Mouse (Mus musculus): ENCODE data around the gene Olfml2a. TPM values are rescaled to one million over a fixed set of nuclear protein-coding genes. Genes with fewer than 3 reads are reported as not detected.

Gene Olfml2a
- total and polyA plus RNA-seq, 3 experiments: 0.12 to 0.33 TPM; not detected in 1

- TF ChIP-seq GABPA (IDR thresholded peaks at IDR 0.05; ENCODE audit: low read depth, low read length) (no peak), TAL1 (IDR thresholded peaks at IDR 0.05; ENCODE audit: low read length) (no peak), MYB (IDR thresholded peaks at IDR 0.05; ENCODE audit: low read depth, low read length) (no peak), USF1 (IDR thresholded peaks at IDR 0.05; ENCODE audit: low read depth, low read length) (no peak)
Observed at GRCm38 (mm10) chr2:38944460-38945161, 12.8 kb downstream of the Olfml2a start (continued).

- TF ChIP-seq KAT2A (conservative IDR thresholded peaks at IDR 0.05; ENCODE audit: low read depth, low read length) (no peak), CHD1 (IDR thresholded peaks at IDR 0.05; ENCODE audit: low read depth, low read length) (no peak), CHD2 (IDR thresholded peaks at IDR 0.05; ENCODE audit: low read length) (no peak), POLR2AphosphoS5 (IDR thresholded peaks at IDR 0.05; ENCODE audit: borderline replicate concordance, low read depth, low read length) (no peak)
Observed at GRCm38 (mm10) chr2:38947566-38947965, 15.8 kb downstream of the Olfml2a start.

GRCm38 (mm10) chr2:38950281-38950719 is 18.5 kb downstream of the Olfml2a start:
- H3K27me3 ChIP-seq (ENCODE audit: control insufficient read depth in 1 of 2, insufficient read depth in 2 of 2, low read length in 2 of 2): no peaks in the 10 kb centered on the region
- H3K4me3 ChIP-seq (ENCODE audit: control insufficient read depth in 1 of 2, insufficient read depth in 1 of 2, low read depth in 2 of 2, low read length in 2 of 2): peak overlapping the region; percentile 25 to 45
- H3K4me1 ChIP-seq (ENCODE audit: control insufficient read depth in 1 of 2, insufficient read depth in 2 of 2, low read length in 2 of 2): peaks cover 3 to 20% of the 10 kb centered on the region in 2 experiments
- peak; percentile 96 for DNase-seq (ENCODE audit: low read depth, low spot score)
- H3K36me3 ChIP-seq (ENCODE audit: control insufficient read depth in 1 of 2, insufficient read depth in 2 of 2, low read length in 2 of 2): peaks cover 0 to 13% of the 10 kb centered on the region in 2 experiments; a peak in 2 of 4 replicates
- peak overlapping the region; percentile 66 for H3K27ac ChIP-seq (ENCODE audit: control insufficient read depth, low read depth, low read length)
- no peaks in the 10 kb centered on the region for H3K9me3 ChIP-seq (replicated peaks; ENCODE audit: insufficient read depth, low read length)
- H3K9ac ChIP-seq (ENCODE audit: control insufficient read depth, low read depth, low read length, poor library complexity, severe bottlenecking): peak overlapping the region; percentile 59
- H3K79me2 ChIP-seq (ENCODE audit: control insufficient read depth, insufficient read depth, low read length, poor library complexity): no peaks in the 10 kb centered on the region
- peak; percentile 47; the same call in 1 of the 2 replicates for TF ChIP-seq TBP (IDR thresholded peaks at IDR 0.05; ENCODE audit: low read depth, low read length)
- no peak for TF ChIP-seq ZKSCAN1 (IDR thresholded peaks at IDR 0.05; ENCODE audit: low read depth, low read length)
- no peak for TF ChIP-seq MAZ (IDR thresholded peaks at IDR 0.05; ENCODE audit: low read depth, low read length)
- TF ChIP-seq BHLHE40 (IDR thresholded peaks at IDR 0.05; ENCODE audit: borderline replicate concordance, low read depth, low read length): no peak; the same call in 1 of the 2 replicates
- TF ChIP-seq E2F4 (IDR thresholded peaks at IDR 0.05; ENCODE audit: borderline replicate concordance, low read depth, low read length): no peak
- TF ChIP-seq MYC (IDR thresholded peaks at IDR 0.05; ENCODE audit: low read depth, low read length): no peak
- TF ChIP-seq ZC3H11A (IDR thresholded peaks at IDR 0.05; ENCODE audit: low read depth, low read length): 0 out of 2 replicates have a peak, but pooled peaks have one; percentile 21
- peak; percentile 70 for TF ChIP-seq SIN3A (IDR thresholded peaks at IDR 0.05; ENCODE audit: low read length)
- TF ChIP-seq ZMIZ1 (IDR thresholded peaks at IDR 0.05; ENCODE audit: low read depth, low read length): no peak
- TF ChIP-seq HCFC1 (IDR thresholded peaks at IDR 0.05; ENCODE audit: low read depth, low read length): peak; percentile 78
- peak; percentile 71; a peak in 3 of 4 replicates for TF ChIP-seq EP300 (IDR thresholded peaks at IDR 0.05; ENCODE audit: low read depth in 1 of 2, low read length in 2 of 2)
- TF ChIP-seq GATA1 (IDR thresholded peaks at IDR 0.05; ENCODE audit: low read depth, low read length): peak; percentile 90
- peak; percentile 77 for TF ChIP-seq TAL1 (IDR thresholded peaks at IDR 0.05; ENCODE audit: low read length)
- TF ChIP-seq ELF1 (IDR thresholded peaks at IDR 0.05; ENCODE audit: low read depth, low read length): 0 out of 2 replicates have a peak, but pooled peaks have one; percentile 46
- 0 out of 2 replicates have a peak, but pooled peaks have one; percentile 46 for TF ChIP-seq RCOR1 (IDR thresholded peaks at IDR 0.05; ENCODE audit: low read depth, low read length)
- peak; percentile 99 for TF ChIP-seq ETS1 (IDR thresholded peaks at IDR 0.05; ENCODE audit: low read depth, low read length)
- peak; percentile 57; the same call in 1 of the 2 replicates for TF ChIP-seq MXI1 (IDR thresholded peaks at IDR 0.05; ENCODE audit: low read depth, low read length)
- TF ChIP-seq ZNF384 (IDR thresholded peaks at IDR 0.05; ENCODE audit: low read depth, low read length): no peak
- peak in 1 of 2 experiments; percentile 57; a peak in 1 of 4 replicates for TF ChIP-seq POLR2A (IDR thresholded peaks at IDR 0.05; ENCODE audit: control insufficient read depth in 1 of 2, insufficient read depth in 1 of 2, low read depth in 1 of 2, low read length in 2 of 2, poor library complexity in 1 of 2)
- TF ChIP-seq MAX (IDR thresholded peaks at IDR 0.05; ENCODE audit: low read length): peak; percentile 51; the same call in 1 of the 2 replicates
- no peak for TF ChIP-seq POLR2AphosphoS2 (IDR thresholded peaks at IDR 0.05; ENCODE audit: low read length)
- no peak for TF ChIP-seq NRF1 (IDR thresholded peaks at IDR 0.05; ENCODE audit: insufficient read depth, low read depth, low read length, poor library complexity, severe bottlenecking)

More at GRCm38 (mm10) chr2:38947566-38947965, 15.8 kb downstream of the Olfml2a start:
- H3K9me3 ChIP-seq (replicated peaks; ENCODE audit: insufficient read depth, low read length): no peaks in the 10 kb centered on the region
- no peak for DNase-seq (ENCODE audit: low read depth, low spot score)
- H3K9ac ChIP-seq (ENCODE audit: control insufficient read depth, low read depth, low read length, poor library complexity, severe bottlenecking): no peak overlapping the region
- H3K27me3 ChIP-seq (ENCODE audit: control insufficient read depth in 1 of 2, insufficient read depth in 2 of 2, low read length in 2 of 2): no peaks in the 10 kb centered on the region
- no peak overlapping the region for H3K27ac ChIP-seq (ENCODE audit: control insufficient read depth, low read depth, low read length)
- H3K79me2 ChIP-seq (ENCODE audit: control insufficient read depth, insufficient read depth, low read length, poor library complexity): no peaks in the 10 kb centered on the region
- H3K36me3 ChIP-seq (ENCODE audit: control insufficient read depth in 1 of 2, insufficient read depth in 2 of 2, low read length in 2 of 2): peaks cover 0 to 20% of the 10 kb centered on the region in 2 experiments; a peak in 2 of 4 replicates
- no peak overlapping the region for H3K4me3 ChIP-seq (ENCODE audit: control insufficient read depth in 1 of 2, insufficient read depth in 1 of 2, low read depth in 2 of 2, low read length in 2 of 2)
- peaks cover 3 to 33% of the 10 kb centered on the region in 2 experiments for H3K4me1 ChIP-seq (ENCODE audit: control insufficient read depth in 1 of 2, insufficient read depth in 2 of 2, low read length in 2 of 2)

All from MEL (cell line).